Mouse (Mus musculus) fibroblast of lung, adult 2 months (primary cell): ENCODE measurements around the gene Fstl3.

Source experiments
- DNase-seq: peaks from one replicate; pipeline ENCODE4 v3.0.0-alpha.2; 2011; ENCODE audit warnings: low read depth

The Fstl3 gene

GRCm38 (mm10) chr10:79811736-79812637 lies 34.9 kb downstream of the Fstl3 start:
- DNase-seq = no peak

GRCm38 (mm10) chr10:79814271-79814842 lies 37.3 kb downstream of the Fstl3 start:
- DNase-seq = no peak

GRCm38 (mm10) chr10:79815671-79816494 lies 38.8 kb downstream of the Fstl3 start:
- DNase-seq = no peak

- DNase-seq = no peak
These were observed 40.0 kb downstream of the Fstl3 start for GRCm38 (mm10) chr10:79817111-79817510.

- DNase-seq = no peak
These were observed 41.2 kb downstream of the Fstl3 start for GRCm38 (mm10) chr10:79818225-79818624.

GRCm38 (mm10) chr10:79819606-79820005 lies 42.5 kb downstream of the Fstl3 start:
- no peak for DNase-seq

- no peak for DNase-seq
These were observed 43.2 kb downstream of the Fstl3 start for GRCm38 (mm10) chr10:79820277-79820676.

GRCm38 (mm10) chr10:79820782-79821181 lies 43.7 kb downstream of the Fstl3 start, which contains the start of gene Misp:
TSS of gene Misp (plus strand) at chr10:79820989.
- DNase-seq = no peak

GRCm38 (mm10) chr10:79821731-79822130 lies 44.7 kb downstream of the Fstl3 start:
- no peak for DNase-seq

- no peak for DNase-seq
These were observed 45.3 kb downstream of the Fstl3 start for GRCm38 (mm10) chr10:79822372-79822771.

- DNase-seq = no peak
These were observed 45.9 kb downstream of the Fstl3 start for GRCm38 (mm10) chr10:79823011-79823410.

GRCm38 (mm10) chr10:79824413-79824812 lies 47.3 kb downstream of the Fstl3 start:
- peak; percentile 40 for DNase-seq

GRCm38 (mm10) chr10:79831583-79831982 lies 54.5 kb downstream of the Fstl3 start:
- DNase-seq = no peak
